Mouse (Mus musculus) thymus, postnatal 14 days (tissue): ENCODE data around the gene Tgfb1.

ENCODE experiments used
- DNase-seq: peaks from one replicate; pipeline ENCODE4 v3.0.0; 2021

Tgfb1 gene

GRCm38 (mm10) chr7:25676085-25676781 is 10.6 kb upstream of the Tgfb1 start:
- no peak for DNase-seq

- no peak for DNase-seq
These were observed 9.8 kb upstream of the Tgfb1 start for GRCm38 (mm10) chr7:25677013-25677412.

GRCm38 (mm10) chr7:25679971-25680370 is 6.8 kb upstream of the Tgfb1 start:
- DNase-seq = peak; percentile 51

GRCm38 (mm10) chr7:25680514-25681258 is 6.1 kb upstream of the Tgfb1 start, which contains the start of gene B9d2:
TSS of gene B9d2 (plus strand) at chr7:25680780.
- peak; percentile 98 for DNase-seq

- peak; percentile 77 for DNase-seq
These were observed 5.2 kb upstream of the Tgfb1 start for GRCm38 (mm10) chr7:25681341-25682231.

GRCm38 (mm10) chr7:25683474-25684180 is 3.2 kb upstream of the Tgfb1 start:
- DNase-seq = peak; percentile 75

GRCm38 (mm10) chr7:25684659-25685058 is 2.1 kb upstream of the Tgfb1 start:
- DNase-seq = no peak

- DNase-seq = peak; percentile 35
These were observed 804 bp upstream of the Tgfb1 start for GRCm38 (mm10) chr7:25685926-25686470.

GRCm38 (mm10) chr7:25687811-25688401 is 1.1 kb downstream of the Tgfb1 start:
- peak; percentile 89 for DNase-seq

GRCm38 (mm10) chr7:25688810-25689586 is 2.2 kb downstream of the Tgfb1 start:
- peak; percentile 85 for DNase-seq

- peak; percentile 48 for DNase-seq
These were observed 2.8 kb downstream of the Tgfb1 start for GRCm38 (mm10) chr7:25689603-25690021.

- no peak for DNase-seq
These were observed 3.2 kb downstream of the Tgfb1 start for GRCm38 (mm10) chr7:25690051-25690450.

GRCm38 (mm10) chr7:25694104-25694503 is 7.3 kb downstream of the Tgfb1 start:
- DNase-seq = no peak

GRCm38 (mm10) chr7:25699851-25700250 is 13.0 kb downstream of the Tgfb1 start:
- no peak for DNase-seq

- DNase-seq = no peak
These were observed 13.9 kb downstream of the Tgfb1 start for GRCm38 (mm10) chr7:25700732-25701131.

GRCm38 (mm10) chr7:25702350-25702749 is 15.5 kb downstream of the Tgfb1 start:
- DNase-seq = no peak

- no peak for DNase-seq
These were observed 17.1 kb downstream of the Tgfb1 start for GRCm38 (mm10) chr7:25703793-25704494.

GRCm38 (mm10) chr7:25704716-25705364 is 18.0 kb downstream of the Tgfb1 start:
- DNase-seq = no peak

GRCm38 (mm10) chr7:25705801-25706251 is 19.0 kb downstream of the Tgfb1 start:
- no peak for DNase-seq
